Mouse (Mus musculus): Measurements from ENCODE around the gene Hyal2.
"Not testable (repeated sequence)": the region's sequence is repeated elsewhere in the genome, so short reads cannot be mapped to it uniquely, and the experiment has no call there.

Gene Hyal2

GRCm38 (mm10) chr9:107568331-107569261 is 851 bp downstream of the Hyal2 start:
- in situ Hi-C loops (cut with MboI; ENCODE audit: low sequenced_read_pairs): no loop called here

GRCm38 (mm10) chr9:107569270-107569669 is 1.5 kb downstream of the Hyal2 start:
- in situ Hi-C loops (cut with MboI; ENCODE audit: low sequenced_read_pairs): no loop called here

DNA sequence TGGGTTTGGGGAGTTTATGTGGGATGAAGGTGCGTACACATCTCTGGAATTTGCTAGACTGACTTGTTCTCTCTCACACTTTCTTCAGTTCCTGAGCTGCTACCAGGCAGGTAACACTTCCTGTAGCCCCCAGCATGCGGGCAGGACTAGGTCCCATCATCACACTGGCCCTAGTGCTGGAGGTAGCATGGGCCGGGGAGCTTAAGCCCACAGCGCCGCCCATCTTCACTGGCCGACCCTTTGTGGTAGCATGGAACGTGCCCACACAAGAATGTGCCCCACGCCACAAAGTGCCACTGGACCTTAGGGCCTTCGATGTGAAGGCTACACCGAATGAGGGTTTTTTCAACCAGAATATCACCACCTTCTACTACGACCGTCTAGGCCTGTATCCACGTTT is 2.3 kb downstream of the Hyal2 start:
- in situ Hi-C loops (cut with MboI; ENCODE audit: low sequenced_read_pairs): no loop called here

- in situ Hi-C loops (cut with MboI; ENCODE audit: low sequenced_read_pairs): no loop called here
Observed at GRCm38 (mm10) chr9:107570845-107571244, 3.1 kb downstream of the Hyal2 start.

GRCm38 (mm10) chr9:107571534-107572326 is 4.0 kb downstream of the Hyal2 start:
- in situ Hi-C loops (cut with MboI; ENCODE audit: low sequenced_read_pairs): no loop called here

DNA sequence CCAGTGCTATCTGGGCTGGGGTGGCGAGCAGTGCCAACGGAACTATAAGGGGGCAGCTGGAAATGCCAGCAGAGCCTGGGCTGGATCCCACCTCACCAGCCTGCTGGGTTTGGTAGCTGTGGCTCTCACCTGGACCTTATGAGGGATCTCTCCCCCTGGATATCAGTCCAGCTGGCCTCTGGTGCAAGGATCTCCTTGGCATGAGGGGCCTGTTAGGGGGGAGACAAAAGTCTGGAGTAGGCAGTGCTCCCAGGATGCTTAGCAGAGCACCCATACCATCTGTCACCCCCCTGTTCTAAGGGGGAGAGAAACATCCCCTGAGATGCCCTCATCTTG is 4.5 kb downstream of the Hyal2 start:
- in situ Hi-C loops (cut with MboI; ENCODE audit: low sequenced_read_pairs): no loop called here

DNA sequence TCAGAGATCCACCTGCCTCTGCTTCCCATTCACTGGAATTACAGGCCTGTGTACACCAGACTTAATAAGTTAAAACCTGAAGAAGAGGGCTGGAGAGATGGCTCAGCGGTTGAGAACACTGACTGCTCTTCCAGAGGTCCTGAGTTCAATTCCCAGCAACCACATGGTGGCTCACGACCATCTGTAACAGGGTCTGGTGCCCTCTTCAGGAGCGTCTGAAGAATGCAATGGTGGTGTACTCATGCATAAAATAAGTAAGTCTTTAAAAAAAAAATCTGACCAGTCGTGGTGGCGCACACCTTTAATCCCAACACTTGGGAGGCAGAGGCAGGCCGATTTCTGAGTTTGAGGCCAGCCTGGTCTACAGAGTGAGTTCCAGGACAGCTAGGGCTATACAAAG is 6.0 kb downstream of the Hyal2 start:
- in situ Hi-C loops (cut with MboI; ENCODE audit: low sequenced_read_pairs): not testable (repeated sequence)

DNA sequence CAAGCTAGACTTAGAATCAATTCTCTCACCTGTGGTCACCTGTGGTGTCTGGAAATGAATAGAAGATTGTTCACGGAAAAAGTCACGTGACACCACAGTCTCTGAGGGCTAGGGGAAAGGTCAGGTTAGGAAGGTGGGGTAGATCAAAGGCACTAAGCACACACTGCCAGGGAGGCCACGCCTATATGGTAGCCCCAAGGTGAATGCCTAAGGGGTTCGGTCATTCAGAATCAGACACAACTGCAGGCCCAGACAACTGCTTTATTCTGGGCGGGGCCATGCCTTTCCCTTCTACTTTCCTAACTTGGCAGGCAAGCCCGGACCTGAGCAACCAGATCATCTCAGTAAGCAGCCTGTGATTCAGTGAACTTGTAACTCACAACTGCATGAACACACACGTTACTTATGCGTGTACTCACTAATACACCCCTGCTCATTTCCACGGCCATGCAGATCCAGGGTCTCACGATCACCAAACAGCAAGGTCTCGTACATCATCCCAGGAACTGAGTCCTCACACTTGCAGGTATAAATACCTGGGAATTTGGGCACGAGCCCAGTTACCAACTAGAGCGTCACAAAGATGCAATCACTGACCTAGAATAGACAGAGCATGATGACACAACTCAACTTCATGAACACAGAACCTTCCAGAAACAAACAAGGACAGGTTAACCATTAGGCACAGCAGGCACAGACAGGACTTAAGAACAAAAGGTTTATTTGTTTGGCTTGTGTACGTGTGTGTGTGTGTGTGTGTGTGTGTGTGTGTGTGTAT is 8.0 kb downstream of the Hyal2 start:
- in situ Hi-C loops (cut with MboI; ENCODE audit: low sequenced_read_pairs): no loop called here

DNA sequence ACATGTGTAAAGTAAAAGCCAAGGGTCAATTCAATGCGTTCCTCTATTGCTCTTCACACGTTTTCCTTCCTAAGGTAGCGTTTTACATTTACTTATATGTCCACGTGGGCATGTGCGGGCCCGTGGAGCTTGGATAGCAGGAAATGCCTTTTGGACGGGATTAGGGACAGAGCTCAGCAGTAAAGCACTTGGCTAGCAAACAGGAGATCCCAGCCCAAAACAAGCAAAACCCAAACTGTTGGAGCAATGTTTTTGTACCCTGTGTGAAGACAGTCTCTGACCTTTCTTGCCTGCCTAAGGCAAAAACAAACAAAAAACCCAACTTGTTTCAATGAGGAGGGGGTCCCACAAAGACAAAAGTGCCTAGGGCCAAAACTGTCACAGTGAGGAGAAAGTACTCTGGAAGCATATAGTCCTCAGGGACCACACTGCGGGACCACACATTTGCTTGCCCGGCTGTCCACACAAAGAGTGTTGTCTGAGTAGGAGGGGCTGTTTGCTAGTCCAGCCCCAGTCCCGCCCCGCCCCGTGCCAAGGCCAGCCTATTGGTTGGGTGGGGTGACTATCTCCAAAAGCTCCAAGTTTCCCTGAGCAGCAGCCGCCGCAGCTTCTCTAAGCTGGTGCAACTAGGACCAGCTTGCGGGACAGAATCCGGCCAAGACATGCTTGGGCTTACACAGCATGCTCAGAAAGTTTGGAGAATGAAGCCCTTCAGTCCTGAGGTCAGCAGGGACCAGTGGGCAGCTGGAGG is 8.8 kb downstream of the Hyal2 start, which contains the start of gene Hyal1:
Gene Hyal1 (plus strand): TSS at position 571 of the 751 bp plus-strand sequence.
- in situ Hi-C loops (cut with MboI; ENCODE audit: low sequenced_read_pairs): no loop called here

DNA sequence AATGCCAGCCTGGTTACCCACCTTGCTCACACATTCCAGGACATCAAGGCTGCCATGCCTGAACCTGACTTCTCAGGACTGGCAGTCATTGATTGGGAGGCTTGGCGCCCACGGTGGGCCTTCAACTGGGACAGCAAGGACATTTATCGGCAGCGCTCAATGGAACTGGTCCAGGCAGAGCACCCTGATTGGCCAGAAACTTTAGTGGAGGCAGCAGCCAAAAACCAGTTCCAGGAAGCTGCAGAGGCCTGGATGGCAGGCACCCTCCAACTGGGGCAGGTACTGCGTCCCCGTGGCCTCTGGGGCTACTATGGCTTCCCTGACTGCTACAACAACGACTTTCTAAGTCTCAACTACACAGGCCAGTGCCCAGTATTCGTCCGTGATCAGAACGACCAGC is 10.1 kb downstream of the Hyal2 start:
- in situ Hi-C loops (cut with MboI; ENCODE audit: low sequenced_read_pairs): no loop called here

- in situ Hi-C loops (cut with MboI; ENCODE audit: low sequenced_read_pairs): no loop called here
Observed at GRCm38 (mm10) chr9:107578587-107578986, 10.8 kb downstream of the Hyal2 start, which contains the start of gene Naa80. TSS of gene Naa80 (plus strand) at chr9:107578887.

- in situ Hi-C loops (cut with MboI; ENCODE audit: low sequenced_read_pairs): no loop called here
Observed at GRCm38 (mm10) chr9:107579023-107579900, 11.5 kb downstream of the Hyal2 start.

DNA sequence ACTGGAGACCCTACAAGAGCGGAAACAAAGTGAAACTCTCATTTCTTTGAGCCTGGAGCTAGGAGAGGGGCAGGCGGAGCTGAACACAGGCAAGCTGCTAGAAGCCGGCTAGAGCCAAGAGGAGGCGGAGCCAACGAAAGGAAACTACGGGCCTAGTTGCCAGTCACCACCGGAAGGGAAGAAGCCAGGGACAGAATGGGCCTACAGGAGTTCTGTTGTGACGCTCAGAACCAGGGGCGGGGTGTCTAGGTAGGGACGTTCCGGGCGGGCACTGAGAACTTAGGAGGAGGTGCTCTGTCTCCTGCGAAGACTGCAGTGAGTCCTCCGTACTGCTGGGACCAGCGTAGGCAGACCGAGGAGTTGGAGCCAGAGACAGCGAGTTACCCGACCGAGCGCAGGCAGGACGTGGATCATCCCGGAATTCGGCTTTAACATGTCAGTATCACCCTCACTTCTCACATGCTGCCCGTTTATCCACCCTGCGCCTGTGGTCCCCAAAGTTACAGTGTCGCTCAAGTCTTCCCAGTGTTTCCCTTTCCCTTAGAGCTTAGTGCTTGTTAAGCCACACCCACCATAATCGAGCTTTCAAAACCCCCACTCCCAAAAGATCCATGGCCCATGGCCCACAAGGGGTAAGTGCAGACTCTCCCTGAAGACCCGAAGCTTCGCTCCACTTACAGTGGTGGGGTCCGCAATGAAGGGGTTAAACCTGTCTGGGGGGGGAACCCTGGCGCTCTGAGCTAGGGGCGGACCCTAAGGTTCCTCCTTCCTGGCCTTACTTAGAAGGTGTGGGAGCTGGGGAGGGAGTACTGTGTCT is 13.0 kb downstream of the Hyal2 start, which contains the start of gene Hyal3:
Gene Hyal3 (plus strand): TSS at position 318 of the 817 bp plus-strand sequence.
- in situ Hi-C loops (cut with MboI; ENCODE audit: low sequenced_read_pairs): no loop called here

DNA sequence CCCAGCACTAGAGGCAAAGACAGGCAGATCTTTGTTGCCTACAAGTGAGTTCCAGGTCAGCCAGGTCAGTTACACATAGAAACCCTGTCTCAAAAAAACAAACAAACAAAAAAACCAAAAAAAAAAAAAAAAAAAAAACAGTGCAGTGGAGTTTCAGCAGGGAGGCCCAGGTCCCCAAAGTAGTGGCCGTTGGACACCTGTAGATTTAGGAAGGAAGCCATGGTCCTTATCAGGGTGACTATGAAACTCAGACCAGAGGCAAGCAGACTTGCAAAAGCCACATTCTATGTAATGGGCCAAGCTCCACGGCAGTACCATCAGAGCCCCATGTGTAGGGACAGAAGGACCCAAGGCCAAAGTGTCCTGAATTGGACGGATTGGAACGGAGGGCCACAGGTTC is 13.8 kb downstream of the Hyal2 start:
- in situ Hi-C loops (cut with MboI; ENCODE audit: low sequenced_read_pairs): no loop called here

DNA sequence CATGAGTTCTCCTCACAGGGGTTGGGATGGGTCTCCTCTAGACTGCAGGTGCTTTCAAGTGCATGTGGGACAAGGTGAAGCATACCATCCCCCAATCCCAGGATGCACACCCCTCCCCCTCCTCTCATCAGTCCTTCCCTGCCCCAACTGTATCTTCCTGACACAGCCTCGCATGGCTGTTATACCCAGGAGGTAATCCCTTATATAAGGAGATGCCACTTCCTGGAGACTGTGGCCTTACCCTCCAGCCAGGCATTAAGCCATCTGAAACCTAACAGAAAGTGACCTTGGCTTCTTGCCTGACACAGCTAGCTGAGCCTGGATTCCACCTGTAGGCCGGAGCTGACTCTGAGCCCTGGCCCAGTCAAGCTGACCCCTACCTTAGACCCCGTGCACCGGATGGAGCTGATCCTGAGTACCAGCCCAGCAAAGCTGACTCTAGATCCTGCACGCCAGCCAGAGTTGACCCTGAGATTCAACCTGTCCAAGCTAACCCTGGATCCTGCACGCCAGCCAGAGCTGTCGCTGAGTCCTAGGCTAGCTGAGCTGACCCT is 14.8 kb downstream of the Hyal2 start:
- in situ Hi-C loops (cut with MboI; ENCODE audit: low sequenced_read_pairs): no loop called here

DNA sequence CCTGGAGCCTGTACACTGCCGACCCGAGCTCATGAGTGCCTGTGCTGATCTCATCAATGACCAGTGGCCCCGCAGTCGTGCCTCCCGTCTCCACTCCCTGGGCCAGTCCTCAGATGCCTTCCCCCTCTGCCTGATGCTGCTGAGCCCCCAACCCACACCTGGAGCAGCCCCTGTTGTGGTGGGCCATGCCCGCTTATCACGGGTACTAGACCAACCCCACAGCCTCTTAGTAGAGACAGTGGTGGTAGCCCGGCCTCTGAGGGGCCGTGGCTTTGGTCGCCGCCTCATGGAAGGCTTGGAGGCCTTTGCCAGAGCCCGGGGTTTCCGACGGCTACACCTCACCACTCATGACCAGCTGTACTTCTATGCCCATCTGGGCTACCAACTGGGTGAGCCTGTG is 15.4 kb downstream of the Hyal2 start:
- in situ Hi-C loops (cut with MboI; ENCODE audit: low sequenced_read_pairs): no loop called here

- in situ Hi-C loops (cut with MboI; ENCODE audit: low sequenced_read_pairs): no loop called here
Observed at GRCm38 (mm10) chr9:107586504-107586903, 18.8 kb downstream of the Hyal2 start.

Data from CH12F3 (cell line).